15 mouse cellular contexts compared by ENCODE assay signal in the genomic region with DNA sequence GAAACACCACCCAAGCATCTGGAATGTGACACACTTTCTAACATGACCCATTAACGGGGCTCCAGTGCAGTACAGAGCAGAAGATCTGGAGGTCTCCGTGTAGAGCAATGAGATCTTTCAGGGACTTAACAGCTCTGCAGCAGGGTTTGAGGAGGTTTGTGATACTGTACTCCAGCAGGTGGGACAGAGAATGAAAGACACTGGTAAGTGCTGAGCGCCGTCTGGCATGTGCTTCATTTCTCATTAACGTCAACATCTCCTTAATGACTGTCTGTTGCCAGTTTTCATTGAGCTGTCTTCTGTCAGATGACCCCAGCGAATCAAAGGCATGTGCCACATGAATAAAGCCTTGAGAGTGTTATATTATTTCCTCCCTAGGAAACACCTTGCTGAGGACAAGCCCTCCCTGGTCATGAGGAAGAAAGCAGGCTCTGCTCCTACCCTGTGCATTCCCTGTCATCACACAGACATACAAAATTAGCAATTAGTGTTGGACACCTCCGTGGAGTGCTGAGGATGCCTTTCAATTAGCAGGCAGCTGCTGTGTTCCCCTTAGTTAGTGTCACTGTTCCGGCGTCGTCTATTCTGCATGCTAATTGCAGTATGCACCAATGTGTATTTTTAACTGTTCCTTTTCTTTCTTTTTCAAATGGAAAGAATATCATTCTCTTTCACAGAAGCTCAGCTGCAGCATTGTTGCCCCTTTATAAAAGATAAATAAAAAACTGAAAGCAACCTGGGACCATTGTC.
DNase-seq lines count a peak whose midpoint lies in the region; ATAC-seq and TF ChIP-seq lines count a peak whose summit lies in the region.
"Had no signal": no experiment of that assay in that cellular context is flagged by ENCODE, and none has a peak within 500 bp of the region (broad histone marks: within the 10 kb centered on the region; RNA-seq: fewer than 3 reads in every experiment).

No protein-coding gene starts in this region.

- DNase-seq in left cerebral cortex, postnatal 25 days (ENCODE audit: low spot score in 2 of 2): peak; percentile 7 to 12
- DNase-seq in left cerebral cortex, adult 2 months (ENCODE audit: extremely low spot score in 1 of 2, low spot score in 2 of 2): no peak
- DNase-seq in forebrain, embryonic 14.5 days (ENCODE audit: low spot score): peak; percentile 90
- DNase-seq in layer of hippocampus, postnatal 14 days (ENCODE audit: low spot score in 2 of 2): peak; percentile 37 to 64
- peak; percentile 90 for DNase-seq in retina, postnatal 1 day
- DNase-seq in spleen, postnatal 14 days (ENCODE audit: low spot score in 2 of 2): no peak
- no peak for DNase-seq in lung, postnatal 36 days
- DNase-seq: adrenal gland, adult 8-10 months; cerebellum, adult 8-10 months; kidney, postnatal 36 days; lung, embryonic 14.5 days; thymus, adult 2 months had no signal

- intact Hi-C loops in left cerebral cortex, postnatal 25 days (cut with DNase I): no loop called here
- intact Hi-C loops in left cerebral cortex, adult 2 months (cut with DNase I): no loop called here

- no peak overlapping the region for H3K9ac ChIP-seq in forebrain, embryonic 14.5 days (ENCODE audit: low read length)
- H3K9ac ChIP-seq: embryonic facial prominence, embryonic 13.5 days; heart, embryonic 13.5 days; lung, embryonic 14.5 days had no signal

- H3K4me3 ChIP-seq in left cerebral cortex, adult 2 months: no peak overlapping the region
- H3K4me3 ChIP-seq in forebrain, embryonic 14.5 days (ENCODE audit: low read depth, low read length): no peak overlapping the region
- H3K4me3 ChIP-seq: embryonic facial prominence, embryonic 13.5 days; heart, embryonic 13.5 days; myocyte had no signal

- H3K27ac ChIP-seq in left cerebral cortex, adult 2 months: no peak overlapping the region
- H3K27ac ChIP-seq in forebrain, embryonic 14.5 days (ENCODE audit: low read depth, low read length): peak overlapping the region; percentile 53; the same call in 1 of the 2 replicates
- H3K27ac ChIP-seq: embryonic facial prominence, embryonic 13.5 days; heart, embryonic 13.5 days had no signal

- peak; percentile 94 for ATAC-seq in forebrain, embryonic 14.5 days

- H3K27me3 ChIP-seq in forebrain, embryonic 14.5 days (replicated peaks; ENCODE audit: control insufficient read depth, insufficient read depth, low read length): peaks cover 4% of the 10 kb centered on the region; the same call in 1 of the 2 replicates
- H3K27me3 ChIP-seq: embryonic facial prominence, embryonic 13.5 days; heart, embryonic 13.5 days had no signal

- WGBS in forebrain, embryonic 14.5 days: 8% methylated on average over 10 of the region's 10 CpGs

- peaks cover 17% of the 10 kb centered on the region for H3K4me1 ChIP-seq in forebrain, embryonic 14.5 days (ENCODE audit: control insufficient read depth, insufficient read depth, low read length)
- H3K4me1 ChIP-seq: embryonic facial prominence, embryonic 13.5 days had no signal

- no peaks in the 10 kb centered on the region for H3K36me3 ChIP-seq in forebrain, embryonic 14.5 days (ENCODE audit: control insufficient read depth, insufficient read depth, low read length)
- H3K36me3 ChIP-seq: embryonic facial prominence, embryonic 13.5 days; heart, embryonic 13.5 days had no signal

- H3K9me3 ChIP-seq in forebrain, embryonic 14.5 days (replicated peaks; ENCODE audit: control insufficient read depth, low read length): no peaks in the 10 kb centered on the region
- H3K9me3 ChIP-seq: embryonic facial prominence, embryonic 13.5 days; heart, embryonic 13.5 days had no signal

- TF ChIP-seq CTCF in left cerebral cortex, adult 2 months (IDR thresholded peaks at IDR 0.05): no peak

- H3K4me2 ChIP-seq in forebrain, embryonic 14.5 days (ENCODE audit: low read length): peak overlapping the region; percentile 16; the same call in 1 of the 2 replicates
- H3K4me2 ChIP-seq: embryonic facial prominence, embryonic 13.5 days; heart, embryonic 13.5 days; lung, embryonic 14.5 days had no signal

Comparison
In these comparisons a context has a peak if more than half of its experiments do, and no peak if none do; other contexts are left out.
1. DNase-seq: peak in left cerebral cortex, postnatal 25 days (2 of 2), forebrain, embryonic 14.5 days (single experiment), layer of hippocampus, postnatal 14 days (2 of 2) and retina, postnatal 1 day (single experiment); none in left cerebral cortex, adult 2 months (0 of 2), spleen, postnatal 14 days (0 of 2) and lung, postnatal 36 days (single experiment).